Mouse (Mus musculus) CH12F3 (cell line): Measurements from ENCODE around the gene Rcan3.

Experiments used
- in situ Hi-C: fragments of 300-500 bp; cut with MboI; formaldehyde crosslinking; loops from 2 replicates; pipeline ENCODE4 v1.14.3; 2020; ENCODE audit warnings: low sequenced_read_pairs

Rcan3 gene

DNA sequence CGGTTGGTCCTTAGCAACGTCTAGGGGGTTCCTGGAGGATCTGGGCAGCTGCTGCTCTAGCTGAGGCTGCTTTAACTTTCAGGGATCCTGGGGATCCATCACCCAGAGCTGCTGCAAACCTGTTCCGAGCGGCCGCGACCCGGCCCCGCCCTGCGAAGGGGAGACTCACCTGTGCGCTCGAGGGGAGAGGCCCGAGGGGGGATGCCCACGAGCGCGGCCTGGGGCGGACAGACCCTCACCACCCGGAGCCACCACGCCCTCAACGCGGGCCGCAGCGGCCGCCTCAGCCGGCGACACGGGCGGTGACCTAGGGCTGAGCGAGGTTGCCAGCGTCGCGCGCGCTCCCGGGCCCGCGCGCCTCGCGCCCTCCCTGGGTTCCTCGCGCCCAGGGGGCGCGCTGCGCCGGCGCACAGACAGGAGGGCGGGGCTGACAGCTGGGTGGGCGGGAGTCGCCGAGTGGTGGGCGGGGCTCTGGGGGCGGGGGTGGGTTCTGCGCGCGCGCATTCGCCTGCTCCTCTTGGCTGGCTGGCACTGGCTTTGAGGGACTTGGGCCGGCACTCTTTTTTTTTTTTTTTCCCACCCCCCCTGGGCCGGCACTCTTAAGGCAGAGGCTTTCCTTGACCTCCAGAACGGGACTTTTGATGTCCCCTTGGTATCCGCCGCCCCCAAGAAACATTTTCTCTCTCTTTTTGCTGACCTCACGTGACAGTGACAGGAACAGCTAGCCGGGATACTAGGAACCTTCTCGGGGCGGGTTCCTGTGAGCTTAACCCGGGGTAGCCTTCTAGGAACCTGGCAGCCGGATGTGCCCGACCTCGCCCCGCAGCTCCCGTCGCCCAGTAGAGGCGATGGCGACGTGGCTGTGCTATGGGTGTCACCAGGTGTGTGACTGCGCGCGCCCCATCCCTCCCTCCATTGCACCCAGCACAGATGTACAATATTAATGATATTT is at the start of gene Rcan3:
Gene Rcan3, minus strand, starts transcription at position 411 of the 952 bp plus-strand sequence.
- in situ Hi-C loops, result no loop called here

DNA sequence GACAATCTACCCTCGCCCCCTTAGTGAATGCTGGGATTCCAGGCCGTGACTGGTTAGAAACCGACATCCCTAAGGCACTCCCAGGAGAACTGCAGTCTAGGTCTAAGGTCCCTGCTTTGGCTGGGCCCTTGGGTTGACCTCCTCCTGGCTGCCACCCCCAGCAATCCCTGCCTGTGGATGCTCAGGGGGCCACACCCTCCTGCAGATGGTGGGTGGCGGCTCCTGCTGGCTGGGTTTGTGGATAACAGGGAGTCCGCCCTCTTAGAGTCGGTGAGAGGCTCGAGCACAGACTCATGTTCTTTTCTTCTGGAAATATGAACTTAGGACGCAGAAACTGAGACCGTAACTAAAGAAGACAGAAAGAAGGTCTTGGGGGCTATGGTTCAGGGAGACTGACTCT is 46.7 kb upstream of the Rcan3 start:
- in situ Hi-C loops, result no loop called here

DNA sequence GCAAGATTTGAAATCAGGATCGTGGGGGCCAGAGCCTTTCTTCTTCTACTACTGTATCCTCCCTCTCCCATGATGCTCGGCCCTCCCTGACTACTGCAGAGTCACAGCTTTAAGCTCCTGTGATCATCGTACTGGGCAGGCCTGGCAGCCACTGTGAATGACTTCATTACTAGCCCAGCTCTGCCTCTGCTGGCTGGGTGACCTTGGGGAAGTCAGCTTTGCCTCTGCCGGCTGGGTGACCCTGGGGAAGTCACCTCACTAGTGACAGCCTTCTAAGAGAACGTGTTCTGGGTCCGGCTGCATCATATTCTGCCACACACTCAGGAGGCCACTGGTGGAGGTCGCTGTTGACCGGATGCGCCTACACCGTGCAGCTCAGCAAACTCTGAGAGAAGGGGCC is 44.2 kb upstream of the Rcan3 start:
- in situ Hi-C loops, result no loop called here

DNA sequence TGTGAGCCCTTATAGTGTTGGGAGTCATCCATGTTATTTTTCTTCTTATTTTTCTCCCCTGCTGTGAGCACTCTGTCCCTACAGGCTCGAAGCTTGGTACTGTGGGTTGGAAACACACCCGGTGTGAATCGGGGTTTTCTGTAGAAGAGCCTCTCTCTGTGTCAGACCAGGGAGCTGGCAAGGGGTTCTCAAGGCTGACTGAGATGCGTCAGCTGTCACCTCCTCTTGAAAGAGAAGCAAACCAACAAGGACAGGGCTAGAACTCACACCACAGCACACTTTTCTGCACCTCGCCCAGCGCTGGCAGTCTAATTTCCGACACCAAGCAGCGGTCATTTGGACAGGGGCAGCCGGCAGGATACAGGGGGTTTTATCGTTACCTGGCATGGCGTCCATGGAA is 29.8 kb upstream of the Rcan3 start:
- in situ Hi-C loops, result no loop called here

DNA sequence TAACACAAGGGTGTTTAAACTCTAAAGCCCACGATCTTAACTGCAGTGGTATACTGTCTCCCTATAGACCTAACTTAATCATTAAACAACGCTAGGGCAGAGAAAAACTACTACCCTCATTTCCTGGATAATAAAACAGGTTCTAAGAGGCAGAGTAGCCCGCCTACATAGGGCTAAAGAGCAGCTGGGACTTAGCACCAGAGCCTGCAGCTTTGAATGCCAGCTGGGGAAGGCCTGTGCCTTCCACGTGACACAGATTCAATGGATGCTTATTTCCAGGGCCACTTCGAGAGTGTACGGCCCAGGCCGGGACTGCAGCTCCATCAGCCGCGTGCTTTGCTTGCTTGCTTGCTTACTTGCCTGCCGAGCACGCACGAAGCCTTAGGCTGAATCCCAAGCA is 19.9 kb upstream of the Rcan3 start:
- in situ Hi-C loops, result no loop called here

DNA sequence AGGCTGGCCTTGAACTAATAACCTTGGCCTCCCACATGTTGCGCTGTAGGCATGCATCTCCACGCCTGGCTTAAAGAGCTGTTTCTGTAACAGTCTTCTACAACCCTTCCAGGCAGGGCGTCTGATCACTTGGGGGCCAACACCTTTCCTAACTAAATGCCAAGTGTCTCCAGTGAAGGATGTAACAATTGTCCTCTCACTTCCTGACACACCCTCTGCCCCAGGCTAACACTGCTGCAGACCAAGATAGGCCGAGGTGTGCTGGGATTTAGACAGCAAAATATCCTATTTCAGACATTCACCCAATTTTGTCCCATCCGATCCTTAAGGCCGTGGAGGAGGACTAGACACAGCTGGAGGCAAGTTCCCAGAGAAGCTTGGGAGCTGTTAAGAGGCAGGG is 19.5 kb upstream of the Rcan3 start:
- in situ Hi-C loops, result no loop called here

DNA sequence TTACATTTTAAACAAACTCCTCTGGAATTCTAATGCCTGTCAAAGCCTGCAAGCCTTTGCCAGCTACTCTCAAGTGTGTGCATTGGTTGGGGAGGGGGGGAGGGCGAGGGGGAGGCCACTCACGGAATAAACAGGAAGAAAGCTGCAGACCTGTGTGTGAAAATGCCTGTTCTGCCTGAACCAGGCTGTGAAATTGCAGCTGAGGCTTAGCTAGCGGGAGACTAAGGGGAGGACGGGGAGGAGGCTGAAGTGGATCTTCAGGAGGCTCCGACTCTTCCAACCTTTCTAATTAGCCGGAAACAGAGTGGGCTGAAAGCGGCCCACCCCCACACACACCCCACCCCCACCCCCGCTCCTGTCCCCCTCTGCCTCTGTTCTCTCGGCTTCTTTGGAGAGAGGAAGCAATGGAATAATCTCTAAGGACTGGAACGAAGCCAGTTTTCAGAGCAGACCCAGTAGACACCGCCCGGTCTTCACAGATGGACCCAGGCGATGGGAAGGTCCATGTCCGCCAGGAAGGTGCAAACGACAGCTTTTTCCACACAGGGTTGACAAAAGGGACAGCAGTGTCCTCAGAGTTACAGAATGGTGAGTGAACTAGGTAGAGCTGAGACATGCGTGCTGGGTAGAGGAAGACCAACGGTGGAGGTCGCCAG is 17.8 kb upstream of the Rcan3 start:
- in situ Hi-C loops, result no loop called here

DNA sequence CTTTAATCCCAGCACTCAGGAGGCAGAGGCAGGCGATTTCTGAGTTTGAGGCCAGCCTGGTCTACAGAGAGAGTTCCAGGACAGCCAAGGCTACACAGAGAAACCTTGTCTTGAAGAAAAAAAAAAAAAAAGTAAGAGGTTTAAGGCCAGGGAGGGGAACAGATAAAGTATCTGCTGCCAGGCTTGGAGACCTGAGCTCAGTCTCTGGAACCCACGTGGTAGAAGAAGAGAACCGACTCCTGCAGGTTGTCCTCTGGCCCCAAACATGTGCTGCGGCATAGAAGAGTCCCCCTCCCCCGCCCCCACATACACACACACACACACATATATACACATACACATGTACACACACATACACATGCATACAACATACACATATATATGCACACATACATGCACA is 8.8 kb upstream of the Rcan3 start:
- in situ Hi-C loops, result no loop called here

DNA sequence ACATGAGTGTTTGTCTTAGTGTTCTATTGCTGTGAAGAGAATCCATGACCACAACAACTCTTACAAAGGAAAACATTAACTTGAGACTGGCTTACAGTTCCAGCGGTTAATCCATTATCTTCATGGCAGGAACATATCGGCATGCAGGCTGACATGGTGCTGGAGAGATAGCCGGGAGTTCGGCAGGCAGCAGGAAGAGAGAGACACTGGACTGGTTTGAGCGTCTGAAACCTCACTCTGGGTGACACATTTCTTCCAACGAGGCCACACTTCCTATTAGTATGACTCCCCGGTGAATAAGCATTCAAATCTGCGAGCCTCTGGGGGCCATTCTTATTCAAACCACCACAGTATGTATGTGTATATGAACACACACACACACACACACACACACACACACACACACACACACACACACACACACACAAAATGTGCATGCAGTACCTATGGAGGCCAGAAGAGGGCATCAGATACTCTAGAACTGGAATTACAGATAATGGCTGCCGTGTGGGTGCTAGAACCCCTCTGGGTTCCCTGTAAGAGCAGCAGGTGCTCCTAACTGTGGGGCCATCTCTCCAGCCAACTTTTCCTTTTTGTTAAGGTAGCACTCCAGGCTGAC is 6.4 kb upstream of the Rcan3 start:
- in situ Hi-C loops, result no loop called here

DNA sequence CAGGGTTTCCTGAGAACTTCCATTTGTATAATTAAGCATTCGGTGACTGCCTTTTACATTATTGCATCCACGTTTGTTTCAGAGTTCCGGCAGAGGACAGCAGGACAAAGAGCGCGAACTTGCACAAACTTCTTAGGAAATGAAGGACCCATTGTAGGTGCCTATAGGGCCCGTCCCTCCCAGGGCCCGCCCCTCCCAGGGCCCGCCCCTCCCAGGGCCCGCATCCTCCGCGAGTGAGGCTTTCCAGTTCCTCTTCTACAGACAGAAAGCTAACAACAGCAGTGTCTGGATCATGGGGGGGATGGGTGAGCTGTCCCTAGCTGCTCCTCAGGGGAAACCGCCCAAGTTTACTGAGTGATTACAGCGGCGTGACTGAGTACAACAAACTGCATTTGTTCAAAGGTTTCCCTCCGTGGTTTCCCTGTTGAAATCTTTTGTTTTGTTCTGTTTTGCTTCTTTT is 5.6 kb upstream of the Rcan3 start:
- in situ Hi-C loops, result no loop called here

DNA sequence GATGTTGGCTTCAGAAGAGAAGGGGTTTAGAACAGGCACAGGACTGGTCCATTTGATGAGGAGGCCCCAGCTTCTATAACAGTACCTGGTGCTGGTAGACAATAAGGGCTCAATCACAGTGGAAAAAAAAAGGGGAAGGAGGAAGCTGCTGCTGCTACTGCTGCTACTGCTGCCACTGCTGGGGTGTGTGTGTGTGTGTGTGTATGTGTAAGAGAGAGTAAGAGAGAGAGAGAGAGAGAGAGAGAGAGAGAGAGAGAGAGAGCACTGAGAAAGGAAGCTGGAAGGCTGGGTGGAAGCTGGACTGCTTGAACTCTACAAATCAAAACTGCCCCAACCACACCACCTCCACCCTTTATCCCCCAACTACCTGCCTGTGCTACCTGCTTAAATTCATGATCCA is 4.3 kb upstream of the Rcan3 start:
- in situ Hi-C loops, result no loop called here

DNA sequence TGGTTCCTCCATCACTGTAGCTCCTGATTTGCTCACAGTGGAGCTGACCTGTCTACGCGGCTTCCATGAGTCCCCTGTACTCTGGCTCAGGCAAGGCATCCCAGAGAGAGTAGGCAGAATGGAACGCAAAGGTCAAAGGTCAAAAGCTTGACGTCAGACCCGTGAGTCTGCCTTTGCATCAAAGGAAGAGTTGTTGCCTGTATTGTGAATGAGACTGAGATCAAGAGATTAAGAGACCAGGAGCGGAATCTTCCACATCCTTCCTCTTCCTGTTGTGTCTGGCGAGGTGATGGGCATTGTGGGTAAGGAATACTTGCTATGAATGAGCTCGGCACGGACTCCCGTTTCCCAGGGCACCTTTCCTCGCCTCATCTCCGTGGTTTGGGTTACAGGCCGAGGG is 2.6 kb upstream of the Rcan3 start:
- in situ Hi-C loops, result no loop called here

DNA sequence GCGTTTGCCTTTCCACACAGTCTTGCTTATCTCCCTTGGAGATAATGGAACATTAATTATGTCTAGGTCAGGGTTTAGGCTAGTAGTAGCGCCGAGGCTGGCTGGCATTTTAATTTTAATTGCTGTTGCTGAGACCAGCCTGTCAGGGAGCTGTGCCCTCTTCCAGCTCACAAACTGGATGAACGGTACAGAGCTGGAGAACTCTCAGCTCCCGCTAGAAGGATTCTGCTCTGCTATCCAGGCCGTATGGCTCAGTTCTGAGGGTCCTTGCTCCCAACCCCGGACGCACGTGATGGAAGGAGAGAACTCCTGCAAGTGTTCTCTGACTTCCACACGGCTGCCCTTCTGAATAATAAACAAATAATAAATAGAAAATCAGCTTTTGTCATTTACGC is 739 bp upstream of the Rcan3 start:
- in situ Hi-C loops, result no loop called here

DNA sequence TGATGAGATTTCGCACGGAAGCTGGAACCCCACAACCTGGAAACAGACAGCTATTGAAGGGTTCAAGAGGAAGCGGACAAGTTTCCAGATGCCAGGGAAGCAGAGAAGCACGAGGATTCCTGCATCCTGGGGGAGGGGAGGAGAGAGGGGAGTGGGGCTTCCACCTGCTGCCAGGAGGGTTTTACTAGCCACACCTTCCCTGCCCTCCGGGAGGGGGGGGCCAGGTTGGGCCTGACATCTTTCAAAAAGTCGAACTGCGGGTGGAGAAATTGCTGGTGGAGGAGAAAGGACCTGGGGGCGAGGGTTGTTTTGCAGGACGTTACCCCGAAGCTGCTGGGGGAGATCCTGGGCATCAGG is 589 bp downstream of the Rcan3 start:
- in situ Hi-C loops, result no loop called here

DNA sequence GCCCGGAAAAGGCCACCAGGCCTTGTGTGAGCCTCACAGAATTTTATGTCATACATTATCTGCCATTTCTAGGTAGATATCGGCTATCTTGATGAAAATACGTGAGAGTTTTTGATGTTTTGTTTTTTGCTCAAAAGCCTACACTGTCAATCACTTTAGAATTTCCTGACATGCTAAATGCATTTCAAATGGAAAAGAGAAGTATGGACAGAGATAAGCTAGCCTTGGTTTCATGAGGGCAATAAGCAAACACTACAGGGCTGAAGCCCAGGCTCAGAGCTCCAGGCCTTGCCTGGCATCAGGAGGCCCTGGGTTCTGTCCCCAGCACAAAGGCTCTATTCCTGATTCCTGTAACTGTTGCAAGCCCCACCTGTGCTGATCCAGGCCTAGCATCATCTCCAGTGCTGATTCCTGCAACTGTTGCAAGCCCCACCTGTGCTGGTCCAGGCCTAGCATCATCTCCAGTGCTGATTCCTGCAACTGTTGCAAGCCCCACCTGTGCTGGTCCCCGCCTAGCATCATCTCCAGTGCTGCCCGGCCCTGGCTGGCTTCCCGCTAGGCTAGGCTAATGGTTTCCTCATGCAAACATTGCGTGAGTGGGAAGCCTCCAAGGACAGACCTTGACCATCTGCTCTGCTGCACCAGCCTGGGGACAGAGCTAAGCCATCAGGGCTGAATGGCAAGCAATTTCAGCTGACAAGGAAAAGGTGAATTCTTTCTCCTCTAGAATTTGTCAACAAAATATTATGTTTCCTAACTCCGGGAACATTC is 3.5 kb downstream of the Rcan3 start:
- in situ Hi-C loops, result no loop called here

DNA sequence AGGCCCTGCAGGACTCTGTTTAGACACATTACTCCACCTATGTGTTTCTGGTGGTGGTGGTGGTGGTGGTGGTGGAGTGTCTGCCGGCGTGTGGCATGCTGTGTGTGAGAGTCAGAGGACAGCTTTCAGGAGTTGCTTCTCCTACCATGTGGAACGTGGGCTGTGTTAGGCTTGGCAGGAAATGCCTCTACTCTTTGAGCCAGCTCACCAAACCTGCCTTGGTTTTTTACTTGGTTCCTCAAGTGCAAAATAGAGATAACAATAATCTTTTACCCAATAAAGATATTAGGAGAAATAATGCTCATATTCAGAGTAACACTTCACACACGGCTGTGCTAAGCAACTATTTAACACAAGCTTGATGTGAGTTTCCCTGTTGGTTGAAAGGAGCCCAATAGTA is 4.3 kb downstream of the Rcan3 start:
- in situ Hi-C loops, result no loop called here

DNA sequence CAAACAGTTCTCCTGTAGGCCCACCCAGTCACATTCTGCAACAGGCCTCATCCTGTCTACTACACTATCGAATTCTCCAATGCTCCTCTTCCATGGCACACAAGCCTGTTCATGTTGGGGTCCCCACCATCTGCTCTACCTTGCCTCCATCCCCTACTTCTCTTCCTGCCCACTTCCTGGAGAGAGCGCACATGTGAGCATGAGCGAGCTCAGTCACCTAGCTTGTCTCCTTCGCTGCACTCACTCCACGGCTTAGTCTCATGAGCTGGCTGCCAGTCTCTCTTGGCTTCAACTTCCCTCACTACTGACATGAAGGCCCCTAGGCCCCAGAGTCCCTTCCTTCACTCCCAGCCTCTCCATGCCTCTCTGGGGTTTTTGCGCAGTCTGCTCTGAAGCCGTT is 7.1 kb downstream of the Rcan3 start:
- in situ Hi-C loops, result no loop called here

DNA sequence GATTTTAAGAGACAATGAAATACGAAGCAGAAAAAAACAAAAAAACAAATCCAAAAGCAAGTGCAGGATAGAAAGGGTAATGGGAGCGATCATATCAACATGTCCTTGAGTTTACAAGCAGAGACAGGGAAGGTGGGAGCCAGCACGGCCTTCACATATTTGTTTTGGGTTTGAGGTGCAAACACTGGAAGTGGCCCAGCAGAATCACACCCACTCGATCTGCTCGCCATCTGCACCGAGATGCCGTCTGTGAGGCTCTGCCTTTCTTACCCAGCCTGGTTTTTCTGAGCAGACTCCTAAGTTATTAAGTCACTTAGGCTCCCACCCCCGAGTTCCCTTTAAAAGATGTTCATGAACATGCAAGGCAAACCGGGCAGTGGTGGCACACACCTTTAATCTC is 8.0 kb downstream of the Rcan3 start:
- in situ Hi-C loops, result no loop called here

DNA sequence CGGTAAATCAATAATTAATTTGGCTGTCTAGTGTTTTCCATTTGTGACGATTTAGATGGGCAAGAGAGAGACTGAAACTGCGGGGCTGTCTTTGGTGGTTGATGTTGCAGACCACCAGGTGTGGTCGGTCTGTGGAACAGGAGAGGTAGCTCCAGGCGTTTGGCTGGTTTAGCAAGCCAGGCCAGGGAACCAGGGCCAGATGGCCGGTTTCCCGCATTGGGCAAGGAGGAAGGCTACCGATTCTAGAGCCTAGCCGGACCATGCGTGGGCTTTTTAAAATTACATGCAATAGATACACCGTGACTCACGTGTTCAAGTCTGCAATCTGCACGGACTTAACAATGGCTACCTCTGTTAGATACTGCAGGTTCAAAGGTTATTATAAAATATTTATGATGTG is 12.7 kb downstream of the Rcan3 start:
- in situ Hi-C loops, result no loop called here

DNA sequence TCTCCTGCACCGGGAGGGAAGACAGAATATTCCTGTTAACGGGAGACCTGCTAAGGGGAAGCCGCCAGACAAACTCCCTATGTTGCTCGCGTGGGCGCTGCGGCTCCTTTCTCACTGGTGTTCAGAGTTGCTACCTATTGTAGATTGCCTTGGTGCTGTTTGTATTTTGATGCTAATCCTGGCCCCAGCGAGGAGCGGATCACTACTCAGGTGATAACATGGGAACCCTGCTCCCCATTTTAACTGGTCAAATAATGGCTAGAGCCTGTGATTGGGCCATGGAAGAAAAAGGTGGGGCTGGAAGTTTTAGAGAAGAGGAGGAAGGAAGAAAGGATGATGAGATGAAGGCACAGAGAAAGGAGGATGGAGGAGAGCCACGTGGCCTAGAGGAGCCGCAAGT is 13.2 kb downstream of the Rcan3 start:
- in situ Hi-C loops, result no loop called here

DNA sequence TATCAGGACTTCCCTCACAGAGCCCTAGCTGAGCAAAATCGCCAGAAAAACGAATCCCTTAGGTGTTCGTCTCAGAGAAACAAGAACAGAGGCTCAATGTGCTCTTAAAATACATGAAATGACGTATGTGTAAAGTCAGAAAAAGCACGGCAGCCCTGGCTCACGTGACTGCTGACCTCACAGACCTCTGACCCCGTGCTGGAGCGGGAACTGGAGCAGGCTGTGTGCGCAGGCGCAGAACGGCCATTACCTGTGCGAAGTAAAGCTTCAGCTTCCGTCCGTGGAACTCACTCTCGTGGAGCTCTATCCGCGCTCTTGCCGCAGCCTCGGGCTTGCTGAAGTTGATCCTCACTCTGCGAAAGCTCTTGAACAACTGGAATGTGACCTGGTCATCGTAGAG is 13.7 kb downstream of the Rcan3 start:
- in situ Hi-C loops, result no loop called here
